Mouse (Mus musculus) midbrain, postnatal 0 days (tissue): ENCODE data around the gene Me3. TPM values are rescaled to one million over a fixed set of nuclear protein-coding genes. Genes with fewer than 3 reads are reported as not detected.
A peak's percentile ranks its signal among the peaks of the same experiment; 100 is the strongest.

Source experiments
- ATAC-seq: fragments of 200-750 bp; cut with Nextera tagmentation; 2 replicates; pipeline ENCODE4 v1.8.0; 2017; ENCODE audit warnings: moderate number of reproducible peaks, mild to moderate bottlenecking, moderate TSS enrichment, moderate library complexity; ENCODE audit not compliant: low FRiP score
- DNase-seq: peaks from one replicate; pipeline ENCODE4 v3.0.0-alpha.2; 2015; ENCODE audit warnings: low spot score
- H3K27ac ChIP-seq: fragments of 300-500 bp; sonication (generic); 2 replicates; pipeline ENCODE4 v1.5.1; 2014; ENCODE audit warnings: low read depth, mild to moderate bottlenecking, low read length, mixed read lengths
- H3K27me3 ChIP-seq: fragments of 300-500 bp; sonication (generic); 2 replicates; pipeline ENCODE4 v1.6.1; 2014; ENCODE audit warnings: low read length, control low read depth, mixed read lengths; ENCODE audit not compliant: insufficient read depth
- H3K36me3 ChIP-seq: fragments of 300-500 bp; sonication (generic); 2 replicates; pipeline ENCODE4 v1.6.1; 2014; ENCODE audit warnings: low read length, control low read depth, mixed read lengths; ENCODE audit not compliant: insufficient read depth
- H3K4me1 ChIP-seq: fragments of 300-500 bp; sonication (generic); 2 replicates; pipeline ENCODE4 v1.6.1; 2014; ENCODE audit warnings: mild to moderate bottlenecking, control low read depth, antibody characterized with exemption, low read length, mixed read lengths; ENCODE audit not compliant: insufficient read depth
- H3K4me2 ChIP-seq: fragments of 300-500 bp; sonication (generic); 2 replicates; pipeline ENCODE4 v1.6.1; 2014; ENCODE audit warnings: low read depth, mild to moderate bottlenecking, low read length, mixed read lengths; ENCODE audit not compliant: poor library complexity, severe bottlenecking
- H3K4me3 ChIP-seq: fragments of 300-500 bp; sonication (generic); 2 replicates; pipeline ENCODE4 v1.5.1; 2014; ENCODE audit warnings: low read depth, mild to moderate bottlenecking, low read length, moderate library complexity
- H3K9ac ChIP-seq: fragments of 300-500 bp; sonication (generic); replicated peaks from 2 replicates; pipeline ENCODE4 v1.6.1; 2014; ENCODE audit warnings: mild to moderate bottlenecking, low read length, moderate library complexity, mixed read lengths; ENCODE audit not compliant: poor library complexity, severe bottlenecking
- H3K9me3 ChIP-seq: fragments of 300-500 bp; sonication (generic); 2 replicates; pipeline ENCODE4 v1.6.1; 2016; ENCODE audit warnings: low read length, control low read depth
- CTCF ChIP-seq: IDR thresholded peaks from 2 replicates; pipeline ENCODE4 v1.5.1; 2016; ENCODE audit warnings: antibody characterized with exemption, mild to moderate bottlenecking
- WGBS: fragments of 180-500 bp; shearing (Covaris S2); extraction: QIAGEN DNeasy Blood & Tissue Kit; methylation state at CpG from one replicate; pipeline ENCODE4 v1.1.7; 2014; 5-methylcytosine and 5-hydroxymethylcytosine counted together
- polyA plus RNA-seq: library from polyadenylated mRNA; unstranded; fragments of >200 nt; fragmentation: Nextera tagmentation; extraction: Ambion mirVana; gene quantifications from 2 replicates; pipeline ENCODE4 v1.2.1, GENCODE M21; 2015
- total RNA-seq: library from RNA; depleted of rRNA; stranded (reverse); fragments of >200 nt; gene quantifications from 2 replicates; pipeline ENCODE4 v1.2.3, GENCODE M21; 2014

The Me3 gene
- total and polyA plus RNA-seq, 2 experiments from 2014 or later: 23.7 to 25.2 TPM

DNA sequence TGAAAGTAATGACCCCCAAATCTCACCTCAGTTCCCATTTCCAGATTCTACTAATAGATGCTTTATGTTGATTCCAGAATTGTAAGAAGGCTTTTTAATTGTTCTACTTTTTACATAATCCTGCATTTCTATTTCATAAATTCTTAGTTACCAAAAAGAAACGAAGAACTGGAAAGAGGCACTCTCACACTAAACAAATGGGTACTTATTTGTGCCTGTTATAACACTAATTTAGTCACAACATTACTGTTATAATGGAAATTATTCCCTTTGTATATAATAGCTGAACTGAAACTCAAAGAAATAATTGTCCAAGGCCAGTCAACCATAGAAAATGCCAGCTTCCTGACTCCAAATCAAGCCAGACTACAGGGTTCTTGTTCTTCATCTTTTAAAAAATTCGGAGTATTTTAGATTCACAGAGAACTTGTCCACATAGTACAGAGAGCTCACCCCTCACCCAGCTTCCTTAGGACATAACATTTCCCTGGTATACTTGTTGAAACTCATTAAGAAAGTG, 47.5 kb downstream of the Me3 start:
- no peak overlapping the region for H3K27ac ChIP-seq
- no peaks in the 10 kb centered on the region for H3K9me3 ChIP-seq
- no peak overlapping the region for H3K9ac ChIP-seq
- DNase-seq (no peak), ATAC-seq (no peak)
- no peak overlapping the region for H3K4me2 ChIP-seq
- no peaks in the 10 kb centered on the region for H3K36me3 ChIP-seq
- 56% methylated on average over 2 of the region's 2 CpGs for WGBS
- TF ChIP-seq CTCF: no peak
- H3K4me3 ChIP-seq: no peak overlapping the region
- H3K4me1 ChIP-seq: 0 out of 2 replicates have a peak, but pooled peaks cover 4% of the 10 kb centered on the region
- no peaks in the 10 kb centered on the region for H3K27me3 ChIP-seq

DNA sequence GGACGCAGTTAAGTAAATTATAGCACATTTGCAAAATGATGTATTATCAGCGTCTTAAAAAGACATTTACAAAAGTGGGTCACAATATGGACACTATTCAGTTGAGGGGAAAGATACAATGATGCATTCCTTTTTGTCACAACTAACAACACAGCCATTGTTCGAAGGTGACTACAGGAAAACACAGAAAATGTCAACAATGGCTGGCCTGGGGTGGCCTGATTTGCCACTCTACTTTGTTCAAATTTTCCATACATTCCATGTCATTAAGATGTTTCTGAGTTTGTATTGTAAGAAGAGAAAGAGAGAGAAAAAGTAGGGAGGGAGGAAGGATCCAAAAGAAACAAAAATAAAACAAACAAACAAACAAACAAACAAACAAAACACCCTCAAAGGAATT, 48.7 kb downstream of the Me3 start:
- no peaks in the 10 kb centered on the region for H3K27me3 ChIP-seq
- 85% methylated on average over 3 of the region's 3 CpGs for WGBS
- no peak overlapping the region for H3K9ac ChIP-seq
- TF ChIP-seq CTCF: no peak
- 0 out of 2 replicates have a peak, but pooled peaks cover 4% of the 10 kb centered on the region for H3K4me1 ChIP-seq
- H3K4me2 ChIP-seq: no peak overlapping the region
- no peak overlapping the region for H3K4me3 ChIP-seq
- ATAC-seq (no peak), DNase-seq (no peak)
- no peaks in the 10 kb centered on the region for H3K9me3 ChIP-seq
- H3K27ac ChIP-seq: no peak overlapping the region
- H3K36me3 ChIP-seq: no peaks in the 10 kb centered on the region

DNA sequence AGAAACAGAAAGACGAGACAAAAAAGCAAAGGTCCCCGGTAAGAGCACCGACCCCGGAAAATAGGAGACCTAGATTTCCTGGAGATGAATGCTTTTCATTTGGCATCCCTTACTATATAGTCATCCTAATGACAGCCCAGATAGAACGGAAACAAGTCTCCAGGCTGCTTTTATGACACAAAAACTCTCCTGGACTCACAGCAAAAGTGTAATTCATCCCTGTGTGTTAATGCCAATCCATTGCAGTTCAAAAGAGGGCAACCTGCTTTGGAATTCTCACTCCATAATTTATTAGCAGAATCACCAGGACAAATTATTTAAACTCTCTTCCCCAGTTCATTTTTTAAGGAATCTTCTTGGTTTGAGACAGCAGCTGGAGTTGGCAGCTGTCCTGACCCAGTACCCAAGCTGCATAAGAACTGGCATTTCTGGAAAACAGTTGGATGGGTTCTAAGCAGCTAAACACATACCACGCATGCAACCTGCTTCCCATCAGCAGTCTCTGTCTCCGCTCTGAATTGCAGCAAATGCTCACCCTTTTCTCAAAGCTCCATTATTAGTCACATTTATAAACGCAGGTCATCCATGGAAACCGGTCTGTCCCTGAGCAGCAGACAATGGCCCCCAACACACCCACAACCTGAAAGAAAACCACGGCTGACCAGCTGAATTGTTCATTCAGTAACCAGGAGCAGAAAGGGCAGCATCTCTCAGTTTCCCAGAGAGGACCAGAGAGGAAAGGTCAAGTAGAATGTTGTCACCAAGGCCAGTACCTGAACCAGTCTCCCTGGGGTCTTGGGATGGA, 49.7 kb downstream of the Me3 start:
- Histone ChIP-seq H3K4me3 (no peak overlapping the region), H3K4me1 (0 out of 2 replicates have a peak, but pooled peaks cover 4% of the 10 kb centered on the region), H3K9me3 (no peaks in the 10 kb centered on the region), H3K9ac (no peak overlapping the region), H3K27me3 (no peaks in the 10 kb centered on the region), H3K27ac (no peak overlapping the region), H3K4me2 (no peak overlapping the region), H3K36me3 (no peaks in the 10 kb centered on the region)
- no peak for TF ChIP-seq CTCF
- no peak for ATAC-seq
- DNase-seq: no peak
- 77% methylated on average over 10 of the region's 10 CpGs for WGBS

GRCm38 (mm10) chr7:89698186-89698585, 66.0 kb downstream of the Me3 start:
- no peak overlapping the region for H3K4me3 ChIP-seq
- ATAC-seq: no peak
- no peaks in the 10 kb centered on the region for H3K27me3 ChIP-seq
- H3K27ac ChIP-seq: no peak overlapping the region
- no peaks in the 10 kb centered on the region for H3K4me1 ChIP-seq
- no peak overlapping the region for H3K9ac ChIP-seq
- H3K36me3 ChIP-seq: no peaks in the 10 kb centered on the region
- H3K9me3 ChIP-seq: no peaks in the 10 kb centered on the region
- DNase-seq: no peak
- no peak overlapping the region for H3K4me2 ChIP-seq
- peak; percentile 51 for TF ChIP-seq CTCF

DNA sequence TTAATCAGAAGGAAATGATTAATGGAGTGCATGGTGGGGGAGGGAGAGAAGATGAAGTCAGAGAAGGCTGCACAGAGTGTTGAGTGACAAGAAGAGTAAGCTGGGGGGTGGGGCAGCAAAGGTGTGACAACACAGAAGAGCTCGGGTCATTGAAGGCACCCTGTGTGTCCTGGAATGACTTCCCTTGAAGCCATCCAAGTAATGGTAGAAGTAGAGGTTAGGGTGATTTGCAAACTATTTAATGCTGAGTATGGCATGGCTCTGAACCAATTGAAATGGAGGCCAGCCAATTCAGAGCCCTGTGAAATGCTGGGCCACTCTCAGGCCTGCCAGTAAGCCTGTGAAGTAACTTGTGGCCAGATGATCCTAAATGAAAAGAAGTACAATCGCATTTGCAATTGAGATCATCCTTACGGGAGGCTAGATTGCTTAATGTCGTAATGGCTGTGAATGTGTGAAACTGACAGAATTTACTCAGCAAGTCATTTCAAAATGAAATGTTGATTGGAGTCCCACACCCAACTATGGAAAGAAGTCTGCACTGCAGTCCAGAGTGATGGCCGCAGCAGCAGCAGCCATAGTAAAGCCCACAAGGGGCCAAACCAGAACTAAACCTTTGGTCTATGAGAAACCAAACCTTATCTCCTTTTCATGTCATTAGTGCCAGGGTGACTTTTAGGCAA, 67.6 kb downstream of the Me3 start:
- no peak for TF ChIP-seq CTCF
- WGBS: 74% methylated on average over 5 of the region's 5 CpGs
- Histone ChIP-seq H3K4me2 (no peak overlapping the region), H3K27me3 (no peaks in the 10 kb centered on the region), H3K27ac (no peak overlapping the region), H3K9me3 (no peaks in the 10 kb centered on the region), H3K36me3 (no peaks in the 10 kb centered on the region), H3K4me3 (no peak overlapping the region), H3K4me1 (no peaks in the 10 kb centered on the region), H3K9ac (no peak overlapping the region)
- ATAC-seq (no peak), DNase-seq (peak; percentile 42)

- no peak overlapping the region for H3K4me3 ChIP-seq
- H3K9ac ChIP-seq: no peak overlapping the region
- ATAC-seq: no peak
- H3K9me3 ChIP-seq: no peaks in the 10 kb centered on the region
- no peaks in the 10 kb centered on the region for H3K4me1 ChIP-seq
- no peaks in the 10 kb centered on the region for H3K27me3 ChIP-seq
- H3K36me3 ChIP-seq: no peaks in the 10 kb centered on the region
- H3K27ac ChIP-seq: no peak overlapping the region
- no peak for TF ChIP-seq CTCF
- DNase-seq: no peak
- 90% methylated on average over 1 of the region's 1 CpGs for WGBS
- H3K4me2 ChIP-seq: no peak overlapping the region
Observed at GRCm38 (mm10) chr7:89700511-89700910, 68.3 kb downstream of the Me3 start.
